Mouse (Mus musculus) MEL (cell line): ENCODE measurements at regions not wholly inside any gene's neighbourhood (a gene's known extent, or its start where the extent isn't known, plus 50 kb on each side); places are given as distances from the start of the nearest gene placed in this dataset.

Source experiments
- BHLHE40 ChIP-seq: IDR thresholded peaks from 2 replicates; pipeline ENCODE4 v1.6.1; 2012; ENCODE audit warnings: low read depth, mild to moderate bottlenecking, inconsistent platforms, low read length, improper control_type of control experiment, borderline replicate concordance
- CTCF ChIP-seq, 3 experiments: IDR thresholded peaks in 2 of 3; conservative IDR thresholded peaks in 1 of 3; 2 replicates each; pipeline ENCODE4 v1.5.1; 2011 to 2012; ENCODE audit warnings: low read length in 3 of 3, low read depth in 2 of 3, mild to moderate bottlenecking in 2 of 3, improper control_type of control experiment in 1 of 3, inconsistent platforms in 1 of 3, mixed read lengths in 1 of 3, moderate library complexity in 1 of 3; ENCODE audit not compliant: control insufficient read depth in 1 of 3, insufficient read depth in 1 of 3, poor library complexity in 1 of 3, severe bottlenecking in 1 of 3
- GABPA ChIP-seq: IDR thresholded peaks from 2 replicates; pipeline ENCODE4 v1.6.1; 2012; ENCODE audit warnings: low read depth, mild to moderate bottlenecking, inconsistent platforms, low read length, improper control_type of control experiment, moderate library complexity
- MAFK ChIP-seq: IDR thresholded peaks from 2 replicates; pipeline ENCODE4 v1.6.1; 2011; ENCODE audit warnings: low read depth, mild to moderate bottlenecking, low read length, improper control_type of control experiment, borderline replicate concordance
- NELFE ChIP-seq: IDR thresholded peaks from 2 replicates; pipeline ENCODE4 v1.6.1; 2011; ENCODE audit warnings: low read depth, low read length, improper control_type of control experiment
- POLR2A ChIP-seq, 2 experiments: IDR thresholded peaks; 2 replicates each; pipeline ENCODE4 v1.6.1; 2011 to 2012; ENCODE audit warnings: low read length in 2 of 2, mild to moderate bottlenecking in 2 of 2, control low read depth in 1 of 2, improper control_type of control experiment in 1 of 2, low read depth in 1 of 2, moderate library complexity in 1 of 2; ENCODE audit not compliant: control insufficient read depth in 1 of 2, insufficient read depth in 1 of 2, poor library complexity in 1 of 2
- TAL1 ChIP-seq: IDR thresholded peaks from 2 replicates; pipeline ENCODE4 v1.6.1; 2012; ENCODE audit warnings: mild to moderate bottlenecking, inconsistent platforms, low read length, moderate library complexity, mixed read lengths
- TCF12 ChIP-seq: IDR thresholded peaks from 2 replicates; pipeline ENCODE4 v1.6.1; 2014; ENCODE audit warnings: low read depth, mild to moderate bottlenecking, inconsistent platforms, low read length, improper control_type of control experiment, moderate library complexity
- ZNF384 ChIP-seq: IDR thresholded peaks from 2 replicates; pipeline ENCODE4 v1.6.1; 2012; ENCODE audit warnings: low read depth, mild to moderate bottlenecking, inconsistent platforms, low read length, improper control_type of control experiment

DNA sequence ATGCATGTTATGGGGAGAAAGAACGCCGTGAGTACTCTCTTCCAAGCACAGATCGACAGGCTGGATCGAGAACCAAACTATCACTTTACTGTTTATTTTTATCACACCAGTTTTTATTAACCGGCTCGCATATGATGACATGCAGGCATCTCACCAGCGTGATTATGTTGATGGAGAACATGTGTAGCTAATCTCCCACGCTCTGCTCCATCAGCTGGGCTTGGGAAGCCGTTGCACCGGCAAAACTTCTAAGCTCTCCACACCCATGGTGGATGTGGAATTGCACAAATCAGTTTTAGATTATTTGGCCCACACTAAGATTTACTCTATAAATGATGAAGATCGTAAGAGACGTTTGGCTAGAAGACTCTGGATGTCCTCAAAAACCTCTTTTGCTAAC, 125.9 kb downstream of the Icos start:
- TF ChIP-seq ZNF384, result no peak
- TF ChIP-seq POLR2A (IDR thresholded peaks at IDR 0.05; ENCODE audit: control insufficient read depth in 1 of 2, insufficient read depth in 1 of 2, low read depth in 1 of 2, low read length in 2 of 2, poor library complexity in 1 of 2), result no peak
- no peak for TF ChIP-seq CTCF (IDR thresholded peaks at IDR 0.05 in 2 of 3, conservative IDR thresholded peaks at IDR 0.05 in 1 of 3; ENCODE audit: control insufficient read depth in 1 of 3, insufficient read depth in 1 of 3, low read depth in 2 of 3, low read length in 3 of 3, poor library complexity in 1 of 3, severe bottlenecking in 1 of 3)
- TF ChIP-seq TCF12, result no peak
- no peak for TF ChIP-seq MAFK
- no peak for TF ChIP-seq GABPA
- TF ChIP-seq TAL1, result no peak
- no peak for TF ChIP-seq NELFE
- no peak for TF ChIP-seq BHLHE40
